Mouse (Mus musculus) embryo, embryonic 10 days (tissue): ENCODE data around the gene Zeb2.
A peak's percentile ranks its signal among the peaks of the same experiment; 100 is the strongest.

ENCODE experiments used
- DNase-seq: peaks from one replicate; pipeline ENCODE4 v3.0.0-alpha.2; 2015; ENCODE audit warnings: low spot score

Gene Zeb2

GRCm38 (mm10) chr2:45112021-45112747 lies 5.0 kb downstream of the Zeb2 start:
- no peak for DNase-seq

- DNase-seq: peak; percentile 63
Measured at GRCm38 (mm10) chr2:45111571-45111970, 5.6 kb downstream of the Zeb2 start.

GRCm38 (mm10) chr2:45110757-45111411 lies 6.3 kb downstream of the Zeb2 start:
- peak; percentile 84 for DNase-seq

GRCm38 (mm10) chr2:45109951-45110756 lies 7.0 kb downstream of the Zeb2 start:
- peak; percentile 69 for DNase-seq

- peak; percentile 57 for DNase-seq
Measured at GRCm38 (mm10) chr2:45109161-45109950, 7.8 kb downstream of the Zeb2 start.

- peak; percentile 61 for DNase-seq
Measured at GRCm38 (mm10) chr2:45108521-45109091, 8.6 kb downstream of the Zeb2 start.

GRCm38 (mm10) chr2:45107555-45107954 lies 9.6 kb downstream of the Zeb2 start:
- no peak for DNase-seq

- DNase-seq: no peak
Measured at GRCm38 (mm10) chr2:45105922-45106851, 11.0 kb downstream of the Zeb2 start.

GRCm38 (mm10) chr2:45105281-45105721 lies 11.9 kb downstream of the Zeb2 start:
- no peak for DNase-seq

- no peak for DNase-seq
Measured at GRCm38 (mm10) chr2:45104511-45105055, 12.6 kb downstream of the Zeb2 start.

- no peak for DNase-seq
Measured at GRCm38 (mm10) chr2:45104066-45104465, 13.1 kb downstream of the Zeb2 start.

- peak; percentile 48 for DNase-seq
Measured at GRCm38 (mm10) chr2:45103021-45103983, 13.9 kb downstream of the Zeb2 start.

- no peak for DNase-seq
Measured at GRCm38 (mm10) chr2:45102191-45102638, 15.0 kb downstream of the Zeb2 start.

- DNase-seq: no peak
Measured at GRCm38 (mm10) chr2:45101586-45101985, 15.6 kb downstream of the Zeb2 start.

GRCm38 (mm10) chr2:45101040-45101439 lies 16.2 kb downstream of the Zeb2 start:
- DNase-seq: no peak

GRCm38 (mm10) chr2:45100628-45101027 lies 16.6 kb downstream of the Zeb2 start:
- no peak for DNase-seq

- no peak for DNase-seq
Measured at GRCm38 (mm10) chr2:45100017-45100416, 17.2 kb downstream of the Zeb2 start.

- no peak for DNase-seq
Measured at GRCm38 (mm10) chr2:45099081-45099480, 18.1 kb downstream of the Zeb2 start.

- DNase-seq: peak; percentile 68
Measured at GRCm38 (mm10) chr2:45097969-45098368, 19.2 kb downstream of the Zeb2 start.
